Mouse (Mus musculus): ENCODE data around the gene Olfr220. TPM values are rescaled to one million over a fixed set of nuclear protein-coding genes. Genes with fewer than 3 reads are reported as not detected.

Olfr220 gene
- under 1 TPM in 1 of 2 experiments, not detected in 1; 0.11 TPM for polyA plus RNA-seq (2017; shearing (Covaris generic))

- no peak for ATAC-seq
These were observed at the start of gene Olfr220 for GRCm38 (mm10) chr1:174441782-174442181. Olfr220 (plus strand) TSS chr1:174442082.

DNA sequence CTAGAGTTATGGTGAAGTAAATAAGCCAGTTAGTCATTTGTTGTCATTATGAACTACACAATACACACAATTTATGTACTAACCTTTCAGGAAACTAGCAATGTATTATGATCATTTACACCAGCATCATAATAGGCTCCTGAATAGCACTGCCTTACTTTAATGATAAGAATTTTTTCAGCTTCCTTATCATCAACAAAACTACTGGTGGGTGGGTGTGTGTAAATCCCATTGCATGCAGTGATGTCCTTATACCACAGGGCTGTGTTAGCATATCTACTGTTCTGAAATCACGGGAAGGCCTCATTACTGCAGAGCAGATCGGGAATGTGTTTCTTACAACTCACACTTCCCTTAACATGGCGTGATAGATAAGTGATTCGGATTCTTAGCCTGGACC is 18.9 kb upstream of the Olfr220 start:
- no peak for ATAC-seq

DNA sequence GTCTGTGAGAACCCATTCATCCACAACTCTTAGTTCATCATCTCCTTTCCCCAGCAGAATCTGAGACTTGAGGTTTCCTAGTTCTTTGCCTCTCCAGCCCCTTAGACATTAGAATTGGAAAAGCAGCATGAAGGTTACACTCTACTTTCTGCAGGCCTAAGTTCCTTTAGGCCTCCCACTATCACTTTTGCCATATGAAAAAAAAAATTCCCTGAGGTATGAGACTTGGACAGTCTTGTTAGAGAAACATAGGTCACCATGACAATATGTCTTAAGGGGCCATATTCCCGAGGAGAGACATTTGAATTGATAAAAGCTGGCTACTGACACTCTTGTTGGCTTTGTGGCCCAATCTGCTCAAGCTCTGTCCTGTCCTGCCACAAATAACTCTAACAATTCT is 18.1 kb upstream of the Olfr220 start, which contains the start of gene Olfr414:
Gene Olfr414 (plus strand): TSS at position 301 of the 400 bp plus-strand sequence.
- no peak for ATAC-seq

- no peak for ATAC-seq
These were observed 15.5 kb upstream of the Olfr220 start for GRCm38 (mm10) chr1:174426180-174426986.

- no peak for ATAC-seq
These were observed 14.5 kb upstream of the Olfr220 start for GRCm38 (mm10) chr1:174427402-174427801.

DNA sequence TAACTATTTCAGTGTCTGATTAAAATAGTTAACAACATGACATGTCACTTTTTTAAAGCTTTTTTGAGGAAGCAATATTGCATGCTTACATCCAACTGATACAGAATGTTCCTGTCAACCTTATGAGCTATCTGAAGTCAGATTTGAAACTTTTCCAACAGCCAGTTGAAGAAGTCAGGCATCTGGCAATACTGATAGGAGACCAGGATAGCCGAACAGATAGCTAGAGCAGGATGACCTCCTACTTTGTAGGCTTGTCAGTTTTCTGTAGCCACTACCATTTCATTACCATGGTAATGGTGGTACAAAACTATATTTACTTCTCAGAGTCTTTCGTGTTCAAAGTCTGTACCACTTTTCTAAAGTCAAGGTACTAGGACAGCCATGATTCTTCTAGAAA is 13.5 kb upstream of the Olfr220 start:
- ATAC-seq: no peak

GRCm38 (mm10) chr1:174434121-174434520 is 7.8 kb upstream of the Olfr220 start:
- no peak for ATAC-seq

GRCm38 (mm10) chr1:174455100-174455499 is 13.2 kb downstream of the Olfr220 start:
- no peak for ATAC-seq

- no peak for ATAC-seq
These were observed 23.5 kb downstream of the Olfr220 start for GRCm38 (mm10) chr1:174465385-174465784.

GRCm38 (mm10) chr1:174466240-174466639 is 24.4 kb downstream of the Olfr220 start:
- ATAC-seq: no peak

DNA sequence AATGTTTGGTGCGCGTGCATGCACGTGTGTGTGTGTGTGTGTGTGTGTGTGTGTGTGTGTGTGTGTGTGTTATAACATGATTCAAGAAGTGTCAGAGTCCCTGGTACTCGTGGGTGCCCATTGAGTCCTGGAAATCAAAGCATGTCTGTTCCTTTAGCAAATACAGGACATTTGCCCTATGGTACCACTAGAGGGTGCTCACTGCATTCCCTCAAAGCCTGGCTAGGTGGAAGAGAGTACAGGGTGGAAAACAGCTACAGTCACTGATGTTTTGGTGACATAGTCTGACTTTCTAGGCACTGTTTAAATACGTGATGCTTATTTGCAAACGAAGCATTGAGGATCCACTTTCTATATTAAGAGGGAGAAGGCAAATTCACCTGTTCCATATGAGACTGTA is 27.9 kb downstream of the Olfr220 start:
- ATAC-seq: no peak

DNA sequence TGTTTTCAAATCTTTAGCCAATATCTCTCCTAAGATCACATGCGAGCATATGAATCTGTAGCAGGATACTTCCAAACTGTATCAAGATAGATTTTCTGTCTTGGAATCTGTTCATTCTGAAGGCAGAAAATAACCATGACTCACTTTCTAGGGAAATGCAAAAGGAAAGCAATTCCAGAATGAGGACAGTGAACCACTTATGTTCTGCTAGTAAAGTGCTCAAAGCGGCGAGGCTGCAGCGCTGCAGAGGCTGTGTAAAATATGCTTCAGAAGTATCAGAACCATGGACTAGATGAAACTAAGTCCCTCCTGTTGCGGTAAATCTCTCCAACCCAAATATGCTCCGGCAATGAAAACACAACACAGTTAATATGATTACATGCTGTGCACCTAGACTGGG is 40.7 kb downstream of the Olfr220 start:
- no peak for ATAC-seq

DNA sequence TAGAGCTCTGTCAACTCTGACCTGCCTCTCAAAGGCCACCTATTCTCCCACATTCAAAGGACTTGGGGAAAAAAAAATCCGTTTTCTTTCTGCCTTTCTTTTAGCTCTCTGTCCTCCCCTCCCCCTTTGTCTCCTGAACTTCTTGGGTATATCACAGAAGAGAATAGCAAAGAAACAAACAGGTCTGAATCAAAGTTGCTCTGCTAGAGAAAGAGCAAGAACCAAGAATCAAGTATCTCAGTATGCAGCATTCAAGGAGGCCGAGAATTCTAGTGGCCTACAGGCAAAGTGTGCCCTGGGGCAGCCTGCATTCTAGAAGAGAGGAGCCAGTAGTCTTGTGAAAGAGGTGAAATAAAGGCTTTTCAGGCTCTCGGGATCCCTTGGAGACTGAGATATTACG is 58.2 kb downstream of the Olfr220 start:
- ATAC-seq: no peak

Other genes starting within 250 kb of the Olfr220 start
- not detected for gene Olfr419, start 190.0 kb upstream of the Olfr220 start, polyA plus RNA-seq (2017; shearing (Covaris generic))
- gene Mptx1, start 111.6 kb upstream of the Olfr220 start, polyA plus RNA-seq (2017; shearing (Covaris generic)): not detected
- not detected for gene Olfr417, start 77.0 kb upstream of the Olfr220 start, polyA plus RNA-seq (2017; shearing (Covaris generic))
- gene Olfr248, start 51.0 kb upstream of the Olfr220 start, polyA plus RNA-seq (2017; shearing (Covaris generic)): not detected
- not detected for gene Olfr414, start 18.0 kb upstream of the Olfr220 start, polyA plus RNA-seq (2017; shearing (Covaris generic))
- gene Fmn2, start 59.7 kb downstream of the Olfr220 start, polyA plus RNA-seq (2017; shearing (Covaris generic)): not detected

All from CD4-positive, CD25-positive, alpha-beta regulatory T cell, adult 4 months (primary cell).